Mouse (Mus musculus): ENCODE data around the gene Mospd3.

- no peak for TF ChIP-seq POLR2A (IDR thresholded peaks at IDR 0.05; ENCODE audit: insufficient read length, low read depth)
- no peak for TF ChIP-seq E2F4 (IDR thresholded peaks at IDR 0.05; ENCODE audit: insufficient read depth)
- no peak for TF ChIP-seq MAX (IDR thresholded peaks at IDR 0.05; ENCODE audit: low read depth)
- TF ChIP-seq REST (IDR thresholded peaks at IDR 0.05; ENCODE audit: insufficient read depth, insufficient read length): no peak
- TF ChIP-seq CEBPB (IDR thresholded peaks at IDR 0.05; ENCODE audit: insufficient read depth, poor library complexity, severe bottlenecking): no peak
- no peak for TF ChIP-seq POLR2AphosphoS2 (IDR thresholded peaks at IDR 0.05; ENCODE audit: insufficient read length, low read depth)
- no peak for TF ChIP-seq TCF12 (IDR thresholded peaks at IDR 0.05; ENCODE audit: insufficient read depth, poor library complexity, severe bottlenecking)
- TF ChIP-seq USF1 (IDR thresholded peaks at IDR 0.05; ENCODE audit: low read depth): no peak
- no peak for TF ChIP-seq TCF3 (IDR thresholded peaks at IDR 0.05; ENCODE audit: insufficient read length, low read depth)
- no peak for TF ChIP-seq MYOG (IDR thresholded peaks at IDR 0.05; ENCODE audit: control insufficient read depth in 1 of 3, insufficient read depth in 1 of 3, insufficient read length in 2 of 3, low read depth in 2 of 3)
These were observed 47.2 kb upstream of the Mospd3 start for GRCm38 (mm10) chr5:137647827-137648601.
